8 mouse cellular contexts compared by ENCODE assay signal in genomic region chr4:111886018-111886417, GRCm38 (mm10). TPM values are rescaled to one million over a fixed set of nuclear protein-coding genes. Genes with fewer than 3 reads are reported as not detected.
A peak's percentile ranks its signal among the peaks of the same experiment; 100 is the strongest.
DNase-seq lines count a peak whose midpoint lies in the region; ATAC-seq and TF ChIP-seq lines count a peak whose summit lies in the region.

No protein-coding gene starts in this region.

- intact Hi-C loops in heart, postnatal 10 days (cut with DNase I) = loop anchor here (1.0 to 10.0 kb wide), 2 partner anchors 91 to 201 kb away; no protein-coding TSS in a partner anchor

- H3K36me3 ChIP-seq in embryonic facial prominence, embryonic 15.5 days = no peaks in the 10 kb centered on the region
- no peaks in the 10 kb centered on the region for H3K36me3 ChIP-seq in liver, embryonic 14.5 days (replicated peaks; ENCODE audit: control insufficient read depth, insufficient read depth, low read depth)
- H3K36me3 ChIP-seq in neural tube, embryonic 11.5 days (ENCODE audit: control insufficient read depth, insufficient read depth, low read length) = no peaks in the 10 kb centered on the region

- no peak overlapping the region for H3K9ac ChIP-seq in embryonic facial prominence, embryonic 15.5 days
- H3K9ac ChIP-seq in liver, embryonic 14.5 days (replicated peaks) = no peak overlapping the region
- H3K9ac ChIP-seq in neural tube, embryonic 11.5 days (ENCODE audit: low read length) = no peak overlapping the region

- peak; percentile 14; the same call in 1 of the 2 replicates for TF ChIP-seq CTCF in bone marrow macrophage, adult 2 months (IDR thresholded peaks at IDR 0.05; ENCODE audit: low read depth, low read length)
- TF ChIP-seq CTCF in liver, embryonic 14.5 days (IDR thresholded peaks at IDR 0.05; ENCODE audit: low read depth) = peak; percentile 71

- DNase-seq in heart, postnatal 10 days = peak; percentile 66 to 78
- peak; percentile 58 to 84 for DNase-seq in kidney, postnatal 36 days
- DNase-seq in liver, embryonic 14.5 days (ENCODE audit: low read depth in 3 of 3, low spot score in 3 of 3) = peak in 1 of 3 experiments; percentile 7
- peak; percentile 68 for DNase-seq in neural tube, embryonic 11.5 days (ENCODE audit: low spot score)
- DNase-seq in thymus, adult 18-20 months = peak; percentile 14 to 41

- no peaks in the 10 kb centered on the region for H3K4me1 ChIP-seq in bone marrow macrophage, adult 2 months (ENCODE audit: control insufficient read depth, insufficient read depth, low read length)
- H3K4me1 ChIP-seq in embryonic facial prominence, embryonic 15.5 days = peaks cover 5% of the 10 kb centered on the region; the same call in 1 of the 2 replicates
- H3K4me1 ChIP-seq in liver, embryonic 14.5 days (replicated peaks; ENCODE audit: control insufficient read depth in 2 of 2, insufficient read depth in 2 of 2, low read length in 1 of 2) = no peaks in the 10 kb centered on the region
- H3K4me1 ChIP-seq in neural tube, embryonic 11.5 days (ENCODE audit: control insufficient read depth, insufficient read depth, low read length) = no peaks in the 10 kb centered on the region

- H3K4me3 ChIP-seq in bone marrow macrophage, adult 2 months (ENCODE audit: insufficient read depth, low read length) = 0 out of 2 replicates have a peak overlapping the region, but pooled peaks have one; percentile 21
- H3K4me3 ChIP-seq in embryonic facial prominence, embryonic 15.5 days (replicated peaks) = no peak overlapping the region; the same call in 1 of the 2 replicates
- H3K4me3 ChIP-seq in liver, embryonic 14.5 days (ENCODE audit: insufficient read depth in 1 of 2, low read depth in 2 of 2, low read length in 2 of 2) = no peak overlapping the region
- H3K4me3 ChIP-seq in neural tube, embryonic 11.5 days (ENCODE audit: low read depth, low read length) = no peak overlapping the region

- WGBS in embryonic facial prominence, embryonic 15.5 days = 10% methylated on average over 7 of the region's 7 CpGs
- 4% methylated on average over 7 of the region's 7 CpGs for WGBS in liver, embryonic 14.5 days (ENCODE audit: insufficient replicate concordance)
- 14% methylated on average over 7 of the region's 7 CpGs for WGBS in neural tube, embryonic 11.5 days

- H3K9me3 ChIP-seq in embryonic facial prominence, embryonic 15.5 days (replicated peaks) = no peaks in the 10 kb centered on the region
- no peaks in the 10 kb centered on the region for H3K9me3 ChIP-seq in liver, embryonic 14.5 days (ENCODE audit: control insufficient read depth, low read length)
- no peaks in the 10 kb centered on the region for H3K9me3 ChIP-seq in neural tube, embryonic 11.5 days (ENCODE audit: control insufficient read depth, low read length)

- ATAC-seq in CD4-positive, CD25-positive, alpha-beta regulatory T cell, adult 4 months = peak; percentile 84
- 0 out of 2 replicates have a peak, but pooled peaks have one; percentile 41 for ATAC-seq in embryonic facial prominence, embryonic 15.5 days (ENCODE audit: insufficient number of reproducible peaks, low FRiP score, low TSS enrichment, low read depth)
- ATAC-seq in liver, embryonic 14.5 days (ENCODE audit: insufficient read depth) = no peak
- peak; percentile 72 for ATAC-seq in neural tube, embryonic 11.5 days (ENCODE audit: insufficient read depth, low FRiP score, low TSS enrichment)

- no peak for TF ChIP-seq EP300 in liver, embryonic 14.5 days (IDR thresholded peaks at IDR 0.05; ENCODE audit: low read depth)

- no peak for TF ChIP-seq POLR2A in bone marrow macrophage, adult 2 months (IDR thresholded peaks at IDR 0.05; ENCODE audit: borderline replicate concordance, low read depth, low read length)

- no peak overlapping the region for H3K27ac ChIP-seq in bone marrow macrophage, adult 2 months (ENCODE audit: insufficient read depth, low read depth, low read length)
- no peak overlapping the region for H3K27ac ChIP-seq in embryonic facial prominence, embryonic 15.5 days (replicated peaks)
- H3K27ac ChIP-seq in liver, embryonic 14.5 days = no peak overlapping the region
- H3K27ac ChIP-seq in neural tube, embryonic 11.5 days (ENCODE audit: low read depth, low read length) = no peak overlapping the region

- H3K27me3 ChIP-seq in embryonic facial prominence, embryonic 15.5 days = no peaks in the 10 kb centered on the region
- H3K27me3 ChIP-seq in liver, embryonic 14.5 days (ENCODE audit: control insufficient read depth, insufficient read depth, low read length) = no peaks in the 10 kb centered on the region
- no peaks in the 10 kb centered on the region for H3K27me3 ChIP-seq in neural tube, embryonic 11.5 days (ENCODE audit: control insufficient read depth, insufficient read depth, low read length)

- peak overlapping the region; percentile 34; the same call in 1 of the 2 replicates for H3K4me2 ChIP-seq in embryonic facial prominence, embryonic 15.5 days (replicated peaks)
- no peak overlapping the region for H3K4me2 ChIP-seq in liver, embryonic 14.5 days (ENCODE audit: low read depth)
- H3K4me2 ChIP-seq in neural tube, embryonic 11.5 days (ENCODE audit: low read depth) = peak overlapping the region; percentile 24; the same call in 1 of the 2 replicates

RNA-seq across cellular contexts. Expression of gene Slc5a9, which starts 16.7 kb away (rescaled TPM):
- not detected for polyA plus RNA-seq in CD4-positive, CD25-positive, alpha-beta regulatory T cell, adult 4 months (2017; shearing (Covaris generic))
- polyA plus RNA-seq in bone marrow macrophage, adult 2 months (2012; ENCODE audit: insufficient read depth, insufficient read length, missing spikeins) = not detected in 2 replicates
- 3.3 and 3.9 TPM in 2 replicates for polyA plus RNA-seq in embryonic facial prominence, embryonic 15.5 days (2015; fragmentation: Nextera tagmentation; extraction: Ambion mirVana)
- total RNA-seq in heart, postnatal 10 days (2021) = not detected
- 0.01 and 0.04 TPM in 2 replicates for polyA plus RNA-seq in liver, embryonic 14.5 days (2012; rRNA removed)
- 0.03 TPM in 1 of 2 replicates, not detected in the other for polyA plus RNA-seq in liver, embryonic 14.5 days (2014; fragmentation: Nextera tagmentation; extraction: Ambion mirVana)
- not detected in 2 replicates for polyA plus RNA-seq in neural tube, embryonic 11.5 days (2014; fragmentation: Nextera tagmentation; extraction: Ambion mirVana)

RNA-seq across cellular contexts. Expression of gene Skint8, which starts 33.2 kb away (rescaled TPM):
- polyA plus RNA-seq in CD4-positive, CD25-positive, alpha-beta regulatory T cell, adult 4 months (2017; shearing (Covaris generic)) = not detected
- polyA plus RNA-seq in bone marrow macrophage, adult 2 months (2012; ENCODE audit: insufficient read depth, insufficient read length, missing spikeins) = not detected in 2 replicates
- 0.40 and 0.79 TPM in 2 replicates for polyA plus RNA-seq in embryonic facial prominence, embryonic 15.5 days (2015; fragmentation: Nextera tagmentation; extraction: Ambion mirVana)
- not detected for total RNA-seq in heart, postnatal 10 days (2021)
- not detected in 2 replicates for polyA plus RNA-seq in liver, embryonic 14.5 days (2012; rRNA removed)
- not detected in 2 replicates for polyA plus RNA-seq in liver, embryonic 14.5 days (2014; fragmentation: Nextera tagmentation; extraction: Ambion mirVana)
- not detected in 2 replicates for polyA plus RNA-seq in neural tube, embryonic 11.5 days (2014; fragmentation: Nextera tagmentation; extraction: Ambion mirVana)
